Mouse (Mus musculus) liver, adult (tissue): ENCODE results near the gene Brpf1.
A peak's percentile ranks its signal among the peaks of the same experiment; 100 is the strongest.

ENCODE experiments used
- GATA4 ChIP-seq: IDR thresholded peaks from 2 replicates; pipeline ENCODE4 v1.6.1; 2014; ENCODE audit warnings: mild to moderate bottlenecking, low read length; ENCODE audit not compliant: insufficient replicate concordance

Brpf1 gene

DNA sequence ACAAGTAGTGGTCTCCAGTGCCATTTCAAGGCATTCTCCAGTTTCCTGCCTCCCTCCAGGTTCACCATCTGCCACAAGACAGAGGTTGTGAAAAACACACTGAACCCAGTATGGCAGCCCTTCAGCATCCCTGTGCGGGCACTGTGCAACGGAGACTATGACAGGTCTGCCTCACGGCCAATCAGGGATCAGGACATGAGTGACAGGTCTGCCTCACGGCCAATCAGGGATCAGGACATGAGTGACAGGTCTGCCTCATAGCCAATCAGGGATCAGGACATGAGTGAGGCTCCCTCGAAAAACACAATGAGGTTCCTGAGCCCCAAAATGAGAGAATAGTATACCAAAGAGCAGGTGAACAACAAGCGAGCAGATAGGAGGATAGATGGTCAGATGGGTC is 16.6 kb upstream of the Brpf1 start:
- no peak for TF ChIP-seq GATA4

GRCm38 (mm10) chr6:113292938-113293337 is 14.0 kb upstream of the Brpf1 start:
- TF ChIP-seq GATA4 = no peak

- TF ChIP-seq GATA4 = no peak
These were observed 10.9 kb upstream of the Brpf1 start for GRCm38 (mm10) chr6:113296046-113296445.

GRCm38 (mm10) chr6:113296639-113297038 is 10.3 kb upstream of the Brpf1 start:
- no peak for TF ChIP-seq GATA4

GRCm38 (mm10) chr6:113301350-113301749 is 5.6 kb upstream of the Brpf1 start:
- TF ChIP-seq GATA4 = no peak

DNA sequence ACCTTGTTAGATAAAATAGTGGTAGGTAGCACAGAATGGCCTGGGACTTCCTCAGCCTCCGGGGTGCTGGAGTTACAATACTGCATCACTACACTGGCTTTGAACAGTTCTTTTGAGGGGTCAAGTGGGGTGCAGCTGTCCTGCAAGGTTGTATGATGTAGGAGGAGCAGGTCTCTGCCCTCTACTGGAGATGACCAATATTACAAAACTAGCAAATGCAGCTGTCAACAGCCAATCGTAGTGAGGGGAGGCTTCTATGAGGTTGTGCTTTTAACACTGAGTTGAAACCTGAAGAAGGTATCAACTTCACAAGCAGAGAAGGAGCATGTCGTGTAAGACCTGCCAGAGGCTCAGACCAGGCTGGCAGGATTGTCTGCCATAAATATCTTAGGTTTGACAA is 4.7 kb upstream of the Brpf1 start:
- TF ChIP-seq GATA4 = no peak

GRCm38 (mm10) chr6:113306322-113306985 is 483 bp upstream of the Brpf1 start:
- peak; percentile 78; the same call in 1 of the 2 replicates for TF ChIP-seq GATA4

GRCm38 (mm10) chr6:113307481-113308121 is 664 bp downstream of the Brpf1 start:
- no peak for TF ChIP-seq GATA4

DNA sequence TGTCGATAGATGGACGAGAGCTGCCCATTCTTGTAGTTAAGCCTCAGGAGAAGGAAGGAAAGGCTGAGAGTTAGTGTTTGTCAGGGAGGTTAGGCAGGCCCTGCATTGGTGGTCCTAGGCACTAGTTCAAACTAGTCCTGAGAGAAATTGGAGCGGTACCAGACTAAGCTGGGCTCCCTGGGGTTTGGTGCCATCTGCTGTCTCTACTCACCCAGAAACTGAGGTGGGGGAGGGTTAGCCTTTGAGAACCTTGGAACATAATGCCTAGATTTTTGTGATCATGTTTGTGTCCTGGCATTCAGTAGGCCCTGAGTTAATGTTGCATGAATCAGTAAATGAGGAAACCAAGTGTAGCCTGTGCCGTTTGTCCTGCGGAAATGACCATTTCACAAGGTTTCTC is 1.2 kb downstream of the Brpf1 start:
- no peak for TF ChIP-seq GATA4

GRCm38 (mm10) chr6:113315972-113316371 is 9.0 kb downstream of the Brpf1 start:
- TF ChIP-seq GATA4 = no peak

- no peak for TF ChIP-seq GATA4
These were observed 19.8 kb downstream of the Brpf1 start, which contains the start of gene Ogg1 for GRCm38 (mm10) chr6:113326533-113327315. Gene Ogg1 (plus strand): TSS chr6:113326972.

- TF ChIP-seq GATA4 = no peak
These were observed 22.5 kb downstream of the Brpf1 start for GRCm38 (mm10) chr6:113329396-113329795.

GRCm38 (mm10) chr6:113330547-113330946 is 23.6 kb downstream of the Brpf1 start:
- TF ChIP-seq GATA4 = no peak

DNA sequence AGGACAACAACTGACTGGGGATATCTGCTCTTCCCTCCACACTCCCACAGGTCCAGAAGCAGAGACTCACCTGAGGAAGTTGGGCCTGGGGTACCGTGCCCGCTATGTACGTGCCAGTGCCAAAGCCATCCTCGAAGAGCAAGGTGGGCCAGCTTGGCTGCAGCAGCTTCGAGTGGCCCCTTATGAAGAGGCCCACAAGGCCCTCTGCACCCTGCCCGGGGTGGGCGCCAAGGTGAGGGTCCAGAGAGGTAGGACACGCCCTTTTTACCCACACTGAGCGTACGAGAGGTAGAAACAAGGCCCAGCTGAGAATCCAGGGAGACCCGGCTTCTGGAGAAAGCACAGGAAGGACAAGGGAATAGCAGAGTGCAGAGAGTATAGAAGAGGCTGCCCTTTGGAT is 24.8 kb downstream of the Brpf1 start:
- no peak for TF ChIP-seq GATA4

DNA sequence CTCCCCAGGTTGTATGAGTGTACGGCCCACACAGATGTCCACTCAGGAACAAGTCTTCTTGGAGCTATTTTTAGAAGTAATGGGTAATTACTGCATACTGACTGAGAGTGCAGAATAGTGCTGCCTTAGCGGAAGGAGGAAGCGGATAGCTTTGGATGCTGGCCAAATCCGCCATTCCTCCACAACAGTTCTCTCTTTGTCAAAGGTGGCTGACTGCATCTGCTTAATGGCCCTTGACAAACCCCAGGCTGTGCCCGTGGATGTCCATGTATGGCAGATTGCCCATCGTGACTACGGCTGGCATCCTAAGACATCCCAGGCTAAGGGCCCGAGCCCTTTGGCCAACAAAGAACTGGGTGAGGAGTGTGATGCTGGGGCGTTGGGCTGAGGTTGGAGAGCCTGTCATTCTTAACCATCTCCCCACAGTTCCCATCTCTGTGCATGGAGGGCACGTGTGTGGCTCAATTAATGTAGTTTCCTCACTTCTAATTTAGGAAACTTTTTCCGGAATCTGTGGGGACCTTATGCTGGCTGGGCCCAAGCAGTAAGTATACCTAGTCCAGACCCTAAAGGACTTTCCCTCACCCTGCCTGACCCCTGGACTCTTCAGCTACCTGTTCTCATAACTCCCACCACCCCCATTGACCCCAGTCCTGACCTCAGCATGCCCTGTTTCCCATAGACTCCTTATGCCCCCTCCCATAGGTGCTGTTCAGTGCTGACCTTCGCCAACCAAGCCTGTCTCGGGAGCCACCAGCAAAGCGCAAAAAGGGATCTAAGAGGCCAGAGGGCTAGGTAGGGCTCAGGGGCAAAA is 26.4 kb downstream of the Brpf1 start:
- TF ChIP-seq GATA4 = no peak
